Mouse (Mus musculus) fibroblast of lung, adult 2 months (primary cell): ENCODE data around the gene Arhgap28.

ENCODE experiments used
- DNase-seq: peaks from one replicate; pipeline ENCODE4 v3.0.0-alpha.2; 2011; ENCODE audit warnings: low read depth

The Arhgap28 gene

DNA sequence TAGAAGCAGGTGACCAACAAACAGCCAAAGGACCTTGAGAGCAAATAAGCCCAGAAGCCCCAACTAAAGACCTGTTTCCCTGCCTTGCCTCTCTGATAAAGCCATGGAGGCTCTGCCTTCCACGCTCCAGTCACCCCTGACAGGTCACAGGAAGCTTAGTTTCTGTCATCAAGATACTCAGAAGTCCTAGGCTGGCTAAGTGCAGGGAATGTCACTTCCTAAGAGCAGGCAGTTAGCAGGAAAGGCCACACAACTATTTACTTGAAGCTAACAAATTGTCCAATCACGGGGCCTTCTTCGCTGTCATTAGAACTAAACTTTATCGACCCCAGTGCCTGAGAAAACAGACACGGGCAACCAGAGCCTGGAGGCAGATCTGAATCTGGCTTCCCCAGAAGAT, 14.2 kb downstream of the Arhgap28 start:
- DNase-seq, result no peak

DNA sequence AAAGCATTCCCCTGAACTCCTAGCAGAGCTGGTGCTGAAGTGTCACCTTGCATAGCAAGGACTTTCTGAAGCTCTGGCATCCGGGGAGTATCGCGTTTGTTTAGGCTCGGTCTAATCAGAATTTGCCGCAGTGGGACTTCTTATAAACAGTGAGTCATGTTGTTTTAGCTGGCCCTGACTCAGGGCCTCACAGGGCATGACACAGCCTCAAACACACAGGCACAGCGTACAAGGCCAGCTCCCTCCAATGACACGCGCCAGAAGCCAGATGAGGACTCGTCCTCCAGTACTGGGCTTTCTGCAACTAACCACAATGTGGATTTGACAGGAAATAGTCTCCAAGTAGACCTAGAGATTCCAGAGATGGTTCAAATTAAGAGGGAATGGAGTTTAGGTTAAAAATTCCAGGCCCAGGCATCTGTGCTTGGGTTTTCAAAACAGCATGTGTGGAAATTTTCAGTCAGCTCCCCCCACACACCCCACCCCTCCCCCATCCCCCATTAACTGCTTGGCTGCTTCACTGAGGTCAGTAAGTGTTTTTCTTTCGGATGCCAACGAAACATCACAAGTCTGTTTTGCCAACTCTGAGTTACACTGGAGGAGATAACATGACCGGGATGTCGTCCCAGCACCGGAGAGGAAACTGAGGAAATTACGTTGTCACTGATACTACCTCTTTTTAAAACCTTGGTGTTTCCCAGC, 14.8 kb downstream of the Arhgap28 start:
- DNase-seq, result peak; percentile 94

DNA sequence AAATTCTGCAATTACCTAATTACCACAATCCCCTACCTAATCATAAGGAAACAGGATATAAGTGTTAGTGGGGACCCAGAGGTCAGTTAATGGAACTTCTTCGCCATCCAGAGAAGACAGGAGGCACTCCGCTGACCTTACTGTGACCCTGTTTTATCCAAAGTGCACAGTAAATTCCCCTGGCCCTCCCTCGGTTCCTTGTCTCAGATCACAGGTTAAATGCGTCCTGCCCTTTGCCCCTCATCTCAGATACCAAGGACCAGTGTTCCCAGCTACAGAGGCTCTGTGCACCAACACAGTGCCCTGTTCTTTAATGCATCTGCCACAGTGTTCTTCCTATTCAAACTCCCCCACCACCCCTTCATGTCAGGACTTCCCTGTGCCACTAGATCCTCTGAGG, 18.4 kb downstream of the Arhgap28 start:
- no peak for DNase-seq

DNA sequence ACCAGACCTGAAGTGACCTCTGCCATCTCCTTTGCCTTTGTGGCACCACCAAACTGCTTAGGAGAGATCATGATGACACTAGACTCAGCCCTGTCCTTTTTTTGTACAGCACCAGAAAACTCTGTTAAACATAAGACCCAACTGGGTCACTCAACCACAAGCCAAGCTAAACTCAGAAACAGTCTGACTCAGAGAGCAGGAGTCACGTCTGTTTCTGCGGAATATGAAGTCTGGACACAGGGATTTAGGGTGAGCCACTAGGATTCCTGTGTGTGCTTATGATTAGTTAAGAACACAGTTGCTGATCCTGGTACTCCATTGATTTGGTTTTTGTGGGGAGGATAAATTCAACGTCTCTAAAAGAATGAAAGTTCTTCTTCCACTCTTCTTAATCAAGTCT, 23.3 kb downstream of the Arhgap28 start:
- DNase-seq, result peak; percentile 70

DNA sequence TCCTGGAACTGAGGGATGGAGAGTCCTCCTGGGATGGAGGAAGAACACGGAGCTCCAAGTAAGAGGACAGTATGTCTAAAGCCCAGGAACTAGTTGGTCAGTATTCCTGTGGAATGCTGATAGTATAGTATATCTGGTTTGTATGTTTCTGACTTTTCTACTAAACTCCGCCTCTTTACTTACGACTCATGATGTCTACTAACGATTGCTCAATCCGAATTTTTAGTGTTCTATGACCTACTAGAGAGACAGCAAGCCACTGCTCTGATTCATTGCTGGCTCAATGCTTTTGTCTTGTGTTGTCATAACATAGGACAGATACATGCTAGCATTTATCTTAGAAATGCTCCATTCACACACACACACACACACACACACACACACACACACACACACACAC, 24.7 kb downstream of the Arhgap28 start:
- DNase-seq, result no peak

DNA sequence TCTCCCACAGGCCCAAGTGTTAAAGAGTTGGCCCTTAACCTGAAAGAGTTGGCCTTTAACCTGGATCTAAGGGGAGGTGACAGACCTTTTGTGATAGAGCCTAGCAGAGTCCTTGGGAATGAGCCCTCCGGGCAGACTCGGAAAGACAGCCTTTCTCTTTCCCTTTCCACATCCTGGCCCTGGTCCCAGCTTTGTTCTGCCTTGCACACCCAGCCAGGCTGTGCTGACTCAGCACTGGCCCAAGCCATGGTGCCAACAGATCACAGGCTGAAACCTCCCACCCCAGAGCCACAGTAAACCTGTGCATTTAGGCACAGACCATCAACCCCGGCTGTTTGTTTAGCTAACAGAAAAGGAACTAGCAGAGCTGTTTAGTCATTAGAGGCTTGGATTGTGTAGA, 25.1 kb downstream of the Arhgap28 start:
- peak; percentile 63 for DNase-seq

DNA sequence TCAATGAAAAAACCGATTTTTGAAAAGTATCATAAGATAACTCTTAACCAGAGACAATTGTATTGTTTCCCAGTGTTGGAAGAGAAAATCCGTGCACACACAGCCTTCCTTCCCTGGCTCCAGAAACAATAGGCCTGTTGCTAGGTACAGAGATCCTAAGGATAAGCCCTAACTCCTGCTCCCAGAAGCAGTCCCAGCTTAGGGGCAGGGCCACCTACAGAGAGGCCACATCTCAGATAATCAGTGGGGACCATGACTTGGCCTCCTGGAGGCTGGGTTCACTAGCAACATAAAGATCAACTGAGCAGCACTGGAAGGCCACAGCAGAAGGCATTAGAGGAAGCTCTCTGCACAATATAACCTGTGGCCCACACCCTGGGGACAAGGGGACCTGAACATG, 27.5 kb downstream of the Arhgap28 start:
- no peak for DNase-seq

DNA sequence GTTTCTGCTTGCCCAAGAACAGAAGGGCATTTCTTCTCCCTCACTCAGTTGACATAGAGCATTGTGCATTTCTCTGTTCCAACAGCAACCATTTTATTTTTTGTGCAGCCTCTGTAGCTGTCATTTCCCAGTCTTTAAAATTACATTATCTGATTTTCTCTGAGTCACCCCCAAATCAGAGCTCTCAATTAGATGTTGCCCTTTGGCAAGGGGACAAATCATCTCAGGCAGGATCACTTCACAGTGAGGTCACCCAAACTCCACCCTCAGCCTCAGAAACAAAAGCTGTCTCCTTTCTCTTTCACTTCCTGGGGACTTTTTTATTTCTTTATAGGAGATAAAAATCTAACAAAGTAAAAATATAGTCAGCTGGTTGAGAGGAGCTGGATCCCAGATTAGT, 27.9 kb downstream of the Arhgap28 start:
- DNase-seq, result no peak

DNA sequence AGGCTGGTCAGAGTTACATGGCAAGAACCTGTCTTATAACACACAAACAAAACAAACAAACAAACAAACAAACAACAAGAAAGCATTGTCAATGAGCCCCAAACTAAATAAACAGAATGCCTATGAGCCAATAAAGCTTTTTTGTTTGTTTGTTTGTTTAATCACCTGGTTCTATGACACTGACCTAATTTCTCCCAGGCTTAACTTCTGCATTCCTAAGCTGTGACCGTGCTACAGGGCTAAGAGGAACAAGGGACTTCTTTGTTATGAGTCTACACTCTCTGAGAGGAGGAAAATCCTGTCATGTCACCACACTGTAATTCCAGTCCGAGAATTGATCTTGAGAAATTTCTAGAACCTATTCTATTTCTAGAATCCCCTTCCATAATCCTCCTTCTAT, 29.2 kb downstream of the Arhgap28 start:
- DNase-seq, result no peak

DNA sequence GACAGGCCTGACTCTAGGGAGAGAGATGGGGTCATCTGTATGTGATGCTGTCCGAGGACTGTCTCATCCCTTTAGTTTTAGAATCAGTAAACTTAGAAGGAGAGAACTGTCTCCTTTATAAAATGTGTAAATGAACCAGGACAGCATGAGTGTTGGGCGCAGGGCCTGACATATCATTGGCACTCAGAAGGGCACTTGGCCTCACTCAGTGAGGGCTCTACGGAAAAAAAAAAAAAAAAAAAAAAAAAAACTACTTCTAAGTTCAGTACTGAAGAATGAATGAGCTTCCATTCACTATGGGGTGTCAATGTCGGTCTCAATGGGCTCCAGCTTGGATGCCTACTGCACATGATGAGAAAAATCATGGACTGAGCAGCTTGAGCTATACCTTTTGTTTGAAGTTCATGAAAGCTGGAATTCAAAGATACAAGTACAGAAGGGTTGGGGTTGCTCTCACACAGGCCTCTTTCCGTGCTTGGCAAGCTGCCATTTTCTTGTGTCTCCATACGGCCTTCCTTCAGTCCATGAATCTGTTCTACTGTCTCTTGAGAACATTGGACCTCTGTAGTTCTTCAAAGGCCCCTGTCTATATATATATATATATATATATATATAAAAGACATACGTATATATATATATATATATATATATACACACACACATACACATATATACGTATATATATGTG, 36.9 kb downstream of the Arhgap28 start:
- no peak for DNase-seq

DNA sequence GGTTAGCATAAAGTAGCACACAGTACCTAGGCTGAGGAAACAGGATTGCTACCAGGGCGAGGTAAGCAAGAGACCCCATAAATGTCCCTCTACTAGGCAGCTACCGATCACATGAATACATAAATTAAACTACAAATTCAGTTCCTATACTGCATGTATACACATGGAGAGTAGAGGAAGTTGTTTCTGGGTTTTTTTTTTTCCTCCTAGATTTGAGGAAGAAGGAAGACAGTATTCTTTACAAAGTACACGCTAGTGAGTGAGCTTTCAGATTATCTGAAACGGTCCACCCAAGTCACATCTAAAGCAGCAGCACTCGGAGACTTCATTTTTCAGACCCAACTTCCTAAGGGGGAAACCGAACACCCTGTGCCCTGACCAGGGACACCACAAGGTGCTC, 41.1 kb downstream of the Arhgap28 start:
- no peak for DNase-seq

DNA sequence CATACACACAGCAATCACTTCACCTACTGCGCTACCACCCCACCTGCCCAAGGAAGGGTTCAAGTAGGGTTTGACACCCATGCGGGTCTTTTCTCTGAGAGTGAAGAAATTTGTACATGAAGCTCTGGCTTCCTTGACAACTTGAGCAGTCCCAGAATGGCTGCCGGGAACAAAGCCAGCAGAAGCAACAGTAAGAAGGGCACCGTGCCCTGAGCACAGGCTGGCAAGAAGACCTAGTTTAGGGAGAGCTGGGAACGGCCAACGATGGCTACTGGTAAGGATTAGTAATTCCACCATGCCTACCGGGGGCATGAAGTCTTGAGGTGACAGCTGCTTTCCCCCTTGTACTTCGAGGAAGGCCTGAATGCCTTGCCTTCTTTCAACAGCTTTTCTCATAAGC, 41.9 kb downstream of the Arhgap28 start:
- DNase-seq, result no peak

DNA sequence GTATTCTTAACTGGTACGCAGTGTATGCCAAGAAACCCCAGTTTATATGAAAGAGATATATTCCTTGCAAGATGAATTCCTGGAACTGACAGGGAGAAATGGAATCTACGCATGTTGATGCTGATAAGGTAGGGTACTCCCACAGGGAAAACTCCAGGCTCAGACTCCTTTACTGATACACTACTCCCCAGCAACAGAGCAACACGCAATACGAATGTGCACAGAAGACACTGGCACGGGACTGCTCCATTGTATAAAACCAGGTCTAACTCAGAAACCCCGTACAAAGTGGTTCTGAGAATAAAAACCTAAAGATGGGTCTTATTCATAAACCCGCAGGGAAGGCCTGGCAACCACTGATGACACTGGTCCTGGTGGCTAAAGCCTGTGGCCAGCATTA, 45.0 kb downstream of the Arhgap28 start:
- no peak for DNase-seq

DNA sequence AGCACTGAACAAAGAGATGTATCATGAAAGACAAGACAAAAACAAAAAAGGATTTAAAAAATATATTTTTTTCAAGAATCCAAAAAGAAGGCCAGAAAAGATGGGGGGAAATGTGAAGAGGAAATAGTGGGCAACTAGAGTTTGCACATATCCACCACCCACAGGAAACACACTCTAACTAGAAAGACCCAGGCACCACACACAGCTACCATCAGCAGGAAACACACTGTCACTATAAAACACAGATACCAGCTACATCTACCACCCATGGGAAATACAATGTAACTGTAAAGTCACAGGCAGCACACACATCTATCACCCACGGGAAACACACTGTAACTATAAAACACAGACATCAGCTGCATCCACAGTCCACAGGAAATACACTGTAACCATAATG, 46.3 kb downstream of the Arhgap28 start:
- DNase-seq, result no peak

DNA sequence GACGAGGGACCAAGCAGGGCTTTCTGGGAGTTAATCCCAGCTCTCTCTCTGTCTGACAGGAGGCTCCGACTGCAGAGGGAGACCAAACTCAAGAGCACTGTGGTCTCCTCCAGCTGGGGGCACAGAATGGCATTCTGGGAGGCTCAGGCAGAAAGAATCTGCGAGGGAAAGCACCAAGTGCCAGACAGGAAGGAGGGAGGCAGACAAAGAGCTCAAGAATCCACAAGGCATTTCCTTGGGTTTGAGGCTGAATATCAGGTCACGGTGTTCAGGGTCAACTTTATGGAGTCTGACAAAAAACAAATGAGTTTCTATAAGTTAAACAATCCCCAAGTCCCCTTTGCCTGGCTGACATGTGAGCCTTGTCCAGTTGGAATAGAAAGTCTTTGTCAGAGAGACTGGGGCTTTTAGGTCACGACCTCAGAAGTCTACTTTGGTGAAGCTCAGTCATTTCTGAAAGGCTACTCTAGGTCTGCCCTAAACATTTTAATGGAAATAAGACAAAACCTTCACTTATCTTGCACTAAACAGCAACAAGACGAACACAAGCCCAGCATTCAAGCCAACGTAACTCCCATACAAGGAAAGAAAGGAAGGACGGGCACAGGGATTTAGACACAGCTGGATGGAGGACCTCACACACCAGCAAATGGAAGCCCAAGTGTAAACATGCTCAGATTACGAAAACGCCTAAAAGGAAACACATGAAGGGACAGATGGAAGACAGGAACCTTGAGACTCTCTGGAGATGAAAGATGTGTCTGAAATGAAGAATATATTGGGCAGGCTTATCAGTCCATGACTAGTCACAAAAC, 47.8 kb downstream of the Arhgap28 start:
- DNase-seq, result no peak

DNA sequence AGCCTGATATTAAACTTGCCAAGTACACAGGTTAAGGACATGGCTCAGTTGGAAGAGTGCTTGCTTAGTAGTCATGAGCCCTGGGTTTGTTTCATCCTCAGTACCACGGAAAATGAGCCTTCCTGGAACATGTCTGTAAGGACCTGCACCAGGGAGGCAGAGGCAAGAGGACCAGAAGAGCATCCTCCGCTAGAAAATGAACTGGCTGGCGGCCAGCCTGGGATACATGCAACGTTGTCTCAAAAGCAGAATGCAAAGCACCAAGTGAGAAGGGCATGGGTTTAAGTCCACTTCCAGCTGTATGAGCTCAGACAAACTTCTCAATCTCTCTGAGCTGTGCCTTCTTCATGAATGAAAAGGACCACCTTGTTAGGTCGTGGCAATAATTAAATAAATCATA, 49.0 kb downstream of the Arhgap28 start:
- no peak for DNase-seq

DNA sequence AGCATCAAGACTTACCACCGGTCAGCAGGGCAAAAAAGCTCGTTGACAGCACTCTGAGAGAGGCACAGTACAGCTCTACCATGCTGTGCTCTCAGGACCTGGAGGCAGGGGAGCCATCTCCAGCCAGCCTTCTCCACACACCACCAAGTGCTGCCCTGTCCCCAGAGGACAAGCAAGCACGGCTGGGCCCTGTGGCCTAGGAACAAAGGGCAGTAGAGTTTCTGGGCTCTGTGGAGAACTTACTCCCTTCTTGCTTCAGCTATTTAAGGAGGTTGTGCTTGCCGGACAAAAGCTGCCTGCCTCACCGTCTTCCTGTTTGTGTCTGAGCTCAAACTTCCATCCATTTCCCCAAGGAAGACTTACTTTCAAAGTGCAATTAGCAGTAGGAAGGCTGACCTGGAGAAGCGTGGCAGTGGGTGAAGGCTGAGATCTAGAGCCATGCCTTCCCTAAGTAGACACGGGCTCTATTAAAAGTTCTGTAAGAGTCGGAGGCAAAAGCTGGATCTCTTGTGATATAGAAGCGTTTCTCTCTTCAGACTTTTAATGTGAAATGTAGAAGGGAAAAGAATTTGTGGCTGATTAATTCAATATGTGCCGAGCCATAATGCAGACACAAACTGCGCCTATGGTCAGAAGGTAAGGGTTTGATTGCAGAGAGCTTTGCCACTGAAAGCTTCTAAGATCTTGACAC, 53.3 kb downstream of the Arhgap28 start:
- DNase-seq, result no peak

DNA sequence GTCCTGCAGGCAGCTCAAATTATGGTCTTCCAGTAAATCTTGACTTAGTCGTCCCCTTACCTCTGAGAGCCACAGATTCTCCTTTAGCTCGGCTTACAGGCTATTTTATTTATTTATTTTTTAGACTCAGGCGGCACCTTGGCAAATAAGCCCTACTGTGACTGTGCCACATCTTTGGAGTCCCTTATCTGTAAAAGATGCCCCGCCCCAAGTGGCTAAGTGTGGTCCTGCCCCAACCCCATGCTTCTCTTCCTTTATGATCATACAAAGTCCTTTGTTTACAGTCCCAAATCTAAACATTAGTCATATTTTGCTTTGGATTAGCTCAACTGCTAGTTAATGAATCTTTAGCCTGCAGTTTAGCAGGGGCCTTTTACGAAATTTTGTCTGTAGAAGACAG, 55.3 kb downstream of the Arhgap28 start:
- DNase-seq, result no peak

DNA sequence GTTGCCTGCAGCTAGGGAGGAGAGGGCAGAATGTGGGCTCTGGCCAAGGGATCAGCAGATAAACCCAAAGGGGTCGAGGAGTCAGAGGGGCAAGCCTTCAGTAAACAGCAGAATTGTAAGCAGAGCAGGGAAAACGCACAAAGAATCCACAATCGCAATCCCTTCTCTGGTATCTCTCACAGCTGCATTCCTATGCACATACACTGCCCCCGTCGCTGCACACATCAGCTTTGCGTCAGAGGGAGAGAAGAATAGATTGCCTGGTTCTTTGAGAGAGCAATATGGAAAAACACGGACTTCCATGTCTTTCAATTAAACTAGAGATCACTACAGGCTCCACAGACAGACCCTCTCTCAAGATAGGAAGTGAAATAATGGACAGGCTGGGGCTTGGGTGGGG, 58.5 kb downstream of the Arhgap28 start:
- no peak for DNase-seq

DNA sequence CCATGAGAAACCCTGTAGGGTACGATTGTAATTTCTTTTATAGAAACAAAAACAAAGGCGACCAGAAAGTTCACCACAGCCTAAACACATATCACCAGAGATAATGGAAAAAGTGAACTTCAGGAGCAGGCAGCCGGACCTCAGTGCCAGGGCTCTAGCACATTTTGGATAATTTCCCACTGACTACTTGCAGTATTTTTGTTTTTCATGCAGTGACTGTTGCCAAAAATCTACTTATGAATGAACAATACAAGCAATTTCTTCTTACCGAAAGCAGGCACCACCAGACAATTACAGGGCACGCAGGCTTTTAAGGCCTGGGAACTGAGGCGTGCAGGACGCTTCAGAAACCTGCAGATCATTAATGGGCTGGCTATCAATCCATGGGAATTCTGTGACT, 59.7 kb downstream of the Arhgap28 start:
- DNase-seq, result no peak

DNA sequence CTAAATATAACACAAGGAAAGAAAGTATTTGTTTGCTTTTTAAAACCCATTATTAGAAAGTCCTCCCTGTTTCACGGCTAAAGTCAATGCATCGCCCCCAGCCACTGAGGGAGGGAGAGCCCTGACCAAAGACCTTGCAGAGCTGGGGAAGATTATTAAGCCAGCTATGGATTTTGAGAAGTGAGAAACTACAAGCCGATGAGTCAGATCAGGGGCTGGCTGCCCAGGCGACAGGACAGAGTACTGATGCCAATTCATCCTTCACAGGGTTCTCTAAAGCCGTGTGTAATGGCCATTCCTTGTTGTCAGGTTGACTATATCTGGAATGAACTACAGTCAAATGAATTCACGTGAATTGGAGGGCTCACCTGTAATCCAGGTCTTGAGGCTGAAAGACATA, 62.9 kb downstream of the Arhgap28 start:
- DNase-seq, result no peak

DNA sequence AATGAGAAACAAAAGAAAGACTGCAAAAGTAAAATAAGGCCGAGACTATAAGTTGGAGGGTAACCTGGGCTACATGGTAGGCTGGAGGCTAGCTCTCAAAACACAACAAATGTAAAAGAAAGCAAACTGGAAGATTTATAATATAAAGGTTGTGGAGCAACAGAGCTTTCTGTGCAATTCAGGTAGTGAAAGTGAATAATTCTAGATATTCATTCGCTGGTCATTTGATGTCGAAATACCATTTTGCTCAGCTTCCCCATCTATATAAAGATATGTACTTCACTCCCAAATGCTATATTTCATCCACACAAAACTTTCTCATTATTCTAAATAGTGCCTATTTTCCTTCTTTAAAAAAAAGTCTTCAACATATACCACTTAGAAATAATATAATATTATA, 66.9 kb downstream of the Arhgap28 start:
- DNase-seq, result no peak

DNA sequence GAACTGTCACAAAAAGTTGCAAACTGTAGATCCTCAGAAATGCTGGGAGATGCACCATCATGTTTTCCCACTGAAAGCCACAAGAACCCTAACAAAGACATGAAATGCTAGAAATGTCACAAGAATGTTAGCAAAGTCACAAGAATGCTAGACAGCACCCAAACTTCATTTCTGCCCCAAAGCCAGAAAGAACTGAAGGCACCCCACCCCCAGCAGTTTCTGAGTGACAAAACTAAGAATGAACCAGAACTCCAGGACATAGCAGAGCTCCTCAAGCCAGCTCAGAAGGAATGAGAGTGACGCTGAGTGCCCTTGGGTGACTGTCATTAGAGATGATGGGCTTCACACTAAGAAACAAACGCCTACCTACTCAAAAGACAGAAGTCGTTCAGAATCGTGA, 68.4 kb downstream of the Arhgap28 start:
- no peak for DNase-seq
